Mouse (Mus musculus) left cerebral cortex, postnatal 4 days (tissue): ENCODE measurements at regions not wholly inside any gene's neighbourhood (a gene's known extent, or its start where the extent isn't known, plus 50 kb on each side); places are given as distances from the start of the nearest gene placed in this dataset.

Experiments used
- DNase-seq: peaks from one replicate; pipeline ENCODE4 v3.0.0-alpha.2; 2022
- intact Hi-C: fragments of 180-260 bp; cut with DNase I; formaldehyde crosslinking; loops from one replicate; pipeline ENCODE4 v1.15.1; 2025

DNA sequence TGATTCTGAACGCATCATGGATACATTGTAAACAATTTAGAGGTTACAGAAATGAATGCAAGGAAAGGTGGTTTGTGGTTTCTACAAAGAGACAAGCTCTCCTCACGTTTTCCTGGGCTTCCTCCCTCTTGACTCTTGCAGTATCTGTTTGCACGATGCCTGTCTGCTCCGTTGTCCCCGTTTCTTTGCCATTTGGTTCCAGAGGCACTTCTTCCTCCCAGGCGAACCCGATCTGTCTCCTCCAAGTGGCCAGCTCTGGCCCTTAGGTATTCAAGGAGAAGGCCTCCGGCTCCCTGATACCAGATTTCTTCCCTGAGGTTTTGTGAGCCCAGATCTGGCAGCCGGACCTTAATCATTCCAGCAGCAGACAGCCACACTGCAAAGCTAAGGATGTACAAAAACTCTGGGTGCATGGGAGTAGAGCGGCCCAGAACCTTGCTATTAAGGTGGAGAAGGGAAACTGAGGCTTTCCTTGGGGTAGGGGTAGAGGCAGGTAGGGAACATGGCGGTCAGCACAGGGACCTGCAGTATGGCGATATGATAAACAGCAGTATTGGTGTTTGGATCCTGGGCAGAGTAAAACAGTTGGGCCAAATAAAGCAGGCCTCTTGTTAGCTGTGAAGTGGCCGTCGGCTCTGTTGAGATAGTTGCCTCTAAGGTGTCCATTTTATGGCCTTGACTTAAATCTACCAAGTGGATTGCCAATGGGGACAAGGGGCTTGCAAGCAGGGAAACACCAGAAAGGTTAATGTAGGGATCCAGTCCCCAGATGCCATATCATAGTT is 76.0 kb upstream of the Wnt7b start:
- intact Hi-C loops: no loop called here
- DNase-seq: peak; percentile 29

DNA sequence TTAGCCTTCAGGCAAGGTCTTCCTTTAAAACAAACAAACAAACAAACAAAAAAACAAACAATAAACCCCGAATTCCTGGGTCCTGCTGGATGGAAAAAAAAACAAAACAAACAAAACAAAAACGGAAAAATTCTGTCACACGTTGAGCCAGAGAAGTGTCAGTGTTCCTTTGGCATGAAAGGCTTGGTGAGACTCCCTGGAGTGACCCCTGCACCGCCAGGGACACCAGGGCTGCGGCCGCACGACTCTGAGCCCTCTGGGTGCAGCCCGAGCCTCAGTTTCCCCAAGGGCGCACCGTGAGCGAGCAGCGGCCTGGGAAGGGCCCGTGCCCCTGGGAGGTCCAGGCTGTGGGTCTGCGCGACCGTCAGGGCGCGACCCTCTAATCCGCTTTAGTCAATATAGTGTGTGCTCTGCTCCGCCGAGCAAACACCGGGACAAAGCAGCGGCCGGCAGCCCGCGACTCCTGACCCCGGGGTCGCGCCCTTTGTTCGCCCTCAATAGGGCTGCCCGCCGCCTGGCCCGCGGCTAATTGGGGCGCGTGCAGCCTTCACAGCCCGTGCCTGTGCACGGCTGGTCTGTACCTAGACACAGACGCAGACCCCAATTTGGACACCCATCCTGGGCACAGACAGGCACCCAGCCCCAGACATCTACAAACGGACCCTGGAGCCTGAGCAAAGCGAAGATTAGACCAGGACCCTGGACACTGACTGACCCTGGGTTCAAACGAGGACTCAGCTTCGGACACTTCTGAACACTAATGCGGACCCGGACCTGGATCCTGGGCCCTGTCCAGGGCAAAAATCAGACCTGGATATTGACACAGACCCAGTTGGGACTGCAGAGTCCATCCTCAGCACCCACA is 74.0 kb upstream of the Ppara start:
- intact Hi-C loops: no loop called here
- DNase-seq: no peak

DNA sequence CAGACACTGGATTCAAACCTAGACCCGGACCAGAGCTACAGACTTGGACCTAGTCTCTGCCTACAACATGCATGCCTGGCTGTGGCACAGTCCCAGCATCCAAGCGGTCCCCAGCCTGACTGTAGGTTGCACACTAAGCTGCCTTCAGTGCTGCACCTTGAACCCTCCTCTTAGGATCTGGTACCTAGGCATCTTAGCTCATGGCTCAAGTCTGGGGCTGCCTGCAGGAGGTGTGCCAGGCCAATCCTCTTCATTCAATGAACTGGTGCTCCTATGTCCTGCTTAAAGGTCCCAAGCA is 73.4 kb upstream of the Ppara start:
- DNase-seq: no peak
- intact Hi-C loops: no loop called here

DNA sequence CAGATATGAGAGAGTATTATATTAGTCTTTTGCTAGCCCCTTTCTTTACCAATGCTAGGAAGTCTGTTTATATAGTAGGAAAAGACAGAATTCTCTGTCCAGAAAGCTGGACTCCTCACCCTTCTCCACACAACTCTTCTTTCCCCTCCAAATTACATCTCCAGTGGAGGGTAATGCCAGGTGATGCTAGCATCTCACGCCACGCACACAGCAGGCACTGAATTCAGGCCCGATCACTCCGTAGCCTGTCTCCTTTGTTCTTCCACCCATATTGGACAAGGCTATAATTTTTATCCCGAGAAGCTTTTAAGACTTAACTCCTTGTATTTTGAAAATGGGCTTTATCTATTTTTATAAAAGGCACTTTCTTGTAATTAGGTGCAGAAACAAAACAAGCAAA is 73.0 kb upstream of the Ppara start:
- intact Hi-C loops: no loop called here

DNA sequence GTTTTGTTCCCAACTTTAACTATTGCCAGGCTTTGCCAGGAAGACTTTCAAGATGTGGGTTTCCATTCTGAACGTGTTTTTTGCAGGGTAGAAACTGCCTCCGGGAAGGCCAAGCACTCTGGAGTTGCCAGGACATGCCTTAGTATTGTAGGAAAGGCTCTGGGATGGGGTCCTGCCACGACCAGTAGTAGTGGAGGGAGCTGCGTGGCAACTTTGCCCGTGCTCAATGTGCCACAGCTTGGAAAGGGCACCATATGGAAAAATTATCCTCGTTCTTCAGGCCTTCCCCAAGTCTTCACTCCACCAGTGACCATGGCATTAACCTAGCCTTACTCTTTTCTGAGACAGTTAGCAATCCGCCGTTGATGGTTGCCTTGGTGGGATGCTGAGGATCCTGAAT is 72.5 kb upstream of the Ppara start:
- intact Hi-C loops: no loop called here
- no peak for DNase-seq

More for the DNA sequence above, 73.0 kb upstream of the Ppara start:
- DNase-seq: no peak

DNA sequence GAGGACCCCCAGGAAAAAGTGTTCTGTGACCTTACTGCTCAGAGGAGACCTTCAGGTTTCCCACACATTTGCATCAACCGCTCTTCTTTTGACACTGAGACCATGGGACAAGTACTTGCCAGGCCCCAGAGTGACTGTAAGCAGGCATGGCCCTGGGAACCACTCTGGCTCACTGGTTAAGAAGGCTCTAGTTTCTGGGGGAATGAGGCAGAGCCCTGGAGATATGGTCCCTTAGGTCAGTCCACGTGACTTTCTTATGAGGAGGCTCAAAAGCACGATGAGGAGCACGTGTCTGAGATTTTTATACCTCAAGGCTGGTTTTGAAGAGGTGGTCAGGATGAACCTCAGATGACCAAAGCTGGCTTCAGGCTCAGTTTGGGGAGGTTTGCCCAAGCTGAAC is 72.1 kb upstream of the Ppara start:
- no peak for DNase-seq
- intact Hi-C loops: no loop called here

DNA sequence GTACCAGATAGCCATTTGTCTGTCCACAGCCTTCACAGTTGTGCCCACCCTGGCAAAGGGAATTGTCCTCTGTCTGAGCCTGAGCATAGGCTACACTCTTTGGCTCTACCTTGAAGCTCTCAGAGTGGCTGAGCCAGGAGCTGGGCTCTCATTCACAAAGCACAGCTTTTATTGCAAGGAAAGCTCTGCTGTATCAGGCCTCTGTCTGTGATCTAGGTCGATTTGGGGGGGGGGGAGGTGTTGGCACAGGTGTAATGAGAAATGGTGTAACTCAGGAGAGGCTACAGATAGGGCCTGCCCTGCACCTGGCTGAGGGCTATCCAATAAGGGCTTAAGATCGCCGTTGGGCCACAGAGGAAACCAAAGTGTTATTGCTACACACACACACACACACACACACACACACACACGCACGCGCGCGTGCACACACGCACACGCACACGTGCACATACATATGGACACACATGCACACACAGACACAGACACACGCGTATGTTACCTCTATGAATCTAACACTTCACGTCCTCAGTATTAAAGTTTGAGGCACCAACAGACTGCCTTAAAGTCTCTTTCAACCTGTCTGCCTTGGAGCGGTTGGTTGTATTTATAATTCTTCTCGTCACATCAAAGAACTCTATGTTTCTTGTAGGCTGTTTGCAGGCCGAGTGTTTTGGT is 70.9 kb upstream of the Ppara start:
- intact Hi-C loops: no loop called here
- DNase-seq: no peak

DNA sequence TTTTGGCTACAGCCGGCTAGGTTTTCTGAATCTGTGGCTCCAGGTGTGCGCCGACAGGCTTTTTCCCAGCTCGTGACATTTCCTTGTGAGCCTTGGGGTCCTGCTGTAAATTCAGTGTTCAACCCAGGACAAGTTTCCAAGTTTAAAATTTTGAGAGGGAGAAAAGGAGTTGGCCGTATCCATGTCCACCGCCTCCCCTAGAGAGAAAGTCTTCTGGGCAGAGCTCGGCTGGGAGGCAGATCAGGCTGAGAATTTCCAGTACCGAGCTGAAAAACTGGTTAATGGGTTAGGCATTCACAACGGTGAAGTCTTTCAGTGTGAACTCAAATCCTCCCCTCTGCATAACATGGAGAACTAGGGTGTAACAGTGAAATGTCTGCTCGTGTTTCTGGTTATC is 70.4 kb upstream of the Ppara start:
- intact Hi-C loops: no loop called here
- DNase-seq: no peak

DNA sequence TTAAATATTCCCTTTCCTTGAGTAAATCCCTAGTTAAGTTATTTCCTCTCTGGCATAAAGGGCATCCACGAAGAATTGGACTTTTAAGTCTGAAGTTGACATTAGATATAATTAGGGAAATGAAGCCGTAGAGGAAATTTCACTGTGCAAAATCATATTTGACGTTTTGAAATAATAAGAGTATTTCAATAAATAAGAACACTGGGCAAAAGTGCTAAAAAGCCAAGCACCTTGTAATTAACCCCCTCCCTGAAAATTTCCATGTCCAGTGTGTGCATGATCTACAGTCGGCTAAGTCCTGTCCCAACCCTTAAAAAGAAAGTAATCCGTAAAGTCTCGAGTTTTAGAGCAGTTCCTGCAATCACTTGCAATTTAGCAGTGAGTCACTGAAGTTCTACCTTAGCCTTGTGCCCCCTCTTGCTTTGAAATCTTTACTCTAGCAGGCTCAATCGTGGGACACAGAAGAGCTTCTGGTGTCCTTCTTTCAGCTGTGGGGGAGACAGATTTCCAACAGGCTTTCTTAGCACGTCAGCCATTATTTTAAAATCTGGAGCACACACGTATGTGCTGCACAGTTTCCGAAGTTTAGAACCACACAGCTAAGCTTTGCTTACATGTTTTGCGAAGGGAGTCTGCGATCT is 69.5 kb upstream of the Ppara start:
- intact Hi-C loops: no loop called here
- no peak for DNase-seq

DNA sequence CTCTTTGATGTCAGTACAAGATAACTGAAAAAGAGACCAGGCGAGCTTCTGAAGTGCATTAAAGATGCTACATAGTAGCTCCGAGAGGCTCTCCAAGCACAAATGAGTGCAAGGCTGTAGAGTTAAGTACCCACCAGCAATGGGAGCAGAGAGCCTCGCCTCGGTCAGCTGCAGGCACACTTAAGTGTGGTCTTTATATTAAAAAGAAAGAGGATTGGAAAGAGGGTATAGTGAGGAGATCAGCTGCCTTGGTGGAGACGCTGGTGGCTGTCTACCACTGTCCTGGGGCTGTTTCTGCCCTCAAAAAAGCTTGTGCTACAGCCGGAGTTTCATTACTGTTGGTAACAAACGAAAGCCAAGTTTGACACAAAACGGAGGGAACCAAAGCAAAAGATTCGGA is 68.3 kb upstream of the Ppara start:
- DNase-seq: peak; percentile 26
- intact Hi-C loops: no loop called here

DNA sequence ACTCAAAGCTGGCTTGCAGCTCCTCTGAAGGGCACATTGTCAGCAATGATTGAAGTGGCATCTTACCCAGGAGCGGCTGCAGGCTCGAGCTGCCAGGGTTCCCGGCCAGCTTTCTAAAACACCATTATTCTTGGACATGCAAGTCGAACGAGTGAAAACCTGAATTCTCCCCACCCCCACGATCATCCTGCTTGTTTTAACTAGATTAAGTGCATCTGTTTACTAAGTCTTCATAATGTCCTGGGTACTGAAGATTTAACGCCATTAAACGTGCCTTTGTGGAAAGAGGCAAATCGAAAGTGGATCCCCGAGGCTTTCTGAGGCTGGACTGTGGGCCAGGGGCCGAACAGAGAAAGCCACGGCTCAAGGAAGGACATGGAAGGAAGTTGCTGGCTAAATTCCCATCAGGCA is 67.4 kb upstream of the Ppara start:
- intact Hi-C loops: no loop called here

DNA sequence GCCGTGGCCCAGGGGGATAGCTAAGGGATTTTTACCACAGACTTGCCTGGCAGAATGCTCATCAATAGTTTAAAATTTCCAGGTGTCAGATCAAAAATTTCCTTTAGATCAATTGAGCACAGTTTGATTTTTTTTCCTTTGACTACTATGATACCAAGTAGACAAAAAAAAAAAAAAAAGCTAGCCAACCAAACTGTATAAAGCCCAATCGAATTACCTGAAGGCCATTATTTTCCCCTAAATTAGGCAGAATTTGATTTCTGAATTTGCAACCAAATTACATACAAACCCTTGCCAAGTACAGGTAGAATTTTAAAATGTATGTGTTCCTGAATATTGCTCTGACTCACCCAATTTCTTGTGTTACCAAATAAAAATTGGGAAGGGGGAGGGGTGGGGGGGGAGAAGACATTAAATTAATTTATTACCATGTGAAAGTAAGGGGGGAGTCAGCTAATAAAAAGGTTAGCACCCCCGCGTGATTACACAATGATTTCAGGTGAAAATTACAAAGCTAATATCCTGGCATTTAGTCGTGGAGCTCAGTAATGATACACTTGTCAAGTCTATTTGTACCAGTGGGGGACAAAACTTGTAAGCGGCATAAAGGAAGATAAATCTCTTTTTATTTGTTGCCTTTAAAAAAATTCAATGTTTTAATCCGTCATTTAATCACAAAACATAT is 66.7 kb upstream of the Ppara start:
- intact Hi-C loops: no loop called here
- DNase-seq: no peak

More for the DNA sequence above, 67.4 kb upstream of the Ppara start:
- peak; percentile 68 for DNase-seq

DNA sequence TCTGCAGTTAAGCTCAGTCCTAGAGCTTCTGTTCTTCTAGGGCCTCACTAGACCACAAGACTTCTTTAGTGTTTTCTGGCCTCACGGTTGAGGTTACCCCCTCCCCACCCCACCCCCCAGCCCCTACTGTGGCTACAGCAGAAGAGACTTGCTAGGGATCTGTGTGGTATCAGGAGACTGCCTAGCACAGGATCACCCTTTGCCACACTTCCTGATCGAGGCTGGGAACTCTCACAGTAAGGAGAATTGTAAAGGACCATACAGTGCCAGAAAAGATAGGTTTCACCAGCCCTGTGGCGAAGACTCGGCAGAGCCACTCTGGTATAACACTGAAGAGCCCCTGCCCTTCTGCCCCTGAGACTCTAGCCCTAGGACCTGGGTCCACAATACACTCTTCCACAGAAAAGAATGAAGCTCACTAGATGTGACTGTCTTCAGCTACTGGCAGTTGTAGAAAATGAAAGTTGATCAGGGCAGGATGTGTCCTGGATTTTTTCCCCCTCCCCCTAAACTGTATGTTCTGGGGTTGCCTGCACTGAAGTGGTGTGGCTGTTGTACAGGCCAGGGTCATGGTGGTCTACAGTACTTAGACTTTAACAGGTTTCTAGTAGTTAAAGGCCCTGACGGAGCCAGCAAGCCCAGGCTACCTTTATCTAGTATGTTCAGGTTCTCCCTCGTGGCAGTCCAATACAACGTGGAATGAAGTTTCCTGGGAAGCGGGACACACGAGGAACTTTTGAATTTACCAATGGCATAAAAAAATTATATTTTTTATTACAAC is 65.7 kb upstream of the Ppara start:
- no peak for DNase-seq
- intact Hi-C loops: no loop called here

DNA sequence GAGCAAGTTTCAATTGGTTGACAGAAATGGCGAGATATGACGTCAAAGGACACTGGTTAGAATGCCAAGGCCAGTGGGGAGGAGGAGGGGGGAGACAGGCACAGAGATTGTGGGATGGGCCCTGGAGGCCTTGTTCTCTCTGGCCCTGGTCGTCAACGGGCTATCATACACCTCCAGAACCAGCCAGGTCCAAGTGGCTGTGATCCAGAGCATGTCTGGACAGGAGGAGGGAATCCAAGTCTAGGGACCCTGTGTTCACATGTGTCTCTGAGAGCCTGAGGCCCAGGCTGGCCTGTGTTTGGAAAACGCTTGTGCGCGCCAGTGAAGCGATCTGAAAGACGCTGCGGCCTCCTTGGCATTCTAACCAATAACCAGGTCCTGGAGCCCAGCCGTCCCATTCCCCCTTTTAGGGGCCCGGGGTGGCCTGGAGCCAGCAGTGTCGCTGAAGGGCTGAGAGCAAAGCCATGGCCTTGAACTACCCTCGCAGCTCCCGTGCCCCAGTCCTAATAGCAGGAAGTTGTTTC is 65.1 kb upstream of the Ppara start:
- intact Hi-C loops: no loop called here
- peak; percentile 97 for DNase-seq

DNA sequence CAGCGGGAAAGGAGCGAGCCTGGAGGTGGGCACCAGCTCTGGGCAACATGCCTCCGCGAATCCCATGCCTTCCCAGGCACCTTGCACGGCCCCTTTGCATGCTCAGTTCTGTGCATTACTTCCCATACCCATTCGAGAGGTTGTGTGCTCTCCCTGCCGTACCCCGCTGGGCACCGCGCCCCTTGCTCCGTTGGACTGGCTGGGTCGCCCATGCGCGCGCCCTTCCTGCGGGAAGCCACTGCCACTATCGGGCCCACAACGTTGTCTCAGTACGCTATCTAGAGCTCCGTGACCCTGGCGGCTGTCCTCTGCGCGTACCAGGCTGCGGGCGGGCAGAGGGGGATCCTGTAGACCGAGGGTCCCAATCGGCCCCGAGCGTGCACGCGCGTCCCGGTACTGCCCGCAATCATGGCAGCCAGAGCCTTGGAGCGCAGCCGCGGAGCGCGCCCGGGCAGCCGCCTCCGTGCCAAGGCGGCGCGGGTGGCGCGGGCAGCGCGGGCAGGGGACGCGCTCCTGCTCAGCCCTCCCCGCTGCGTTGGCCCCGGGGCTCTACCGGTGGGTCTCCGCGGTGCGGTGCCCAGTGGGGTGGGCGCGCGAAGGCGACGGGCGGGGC is 64.5 kb upstream of the Ppara start:
- intact Hi-C loops: no loop called here

DNA sequence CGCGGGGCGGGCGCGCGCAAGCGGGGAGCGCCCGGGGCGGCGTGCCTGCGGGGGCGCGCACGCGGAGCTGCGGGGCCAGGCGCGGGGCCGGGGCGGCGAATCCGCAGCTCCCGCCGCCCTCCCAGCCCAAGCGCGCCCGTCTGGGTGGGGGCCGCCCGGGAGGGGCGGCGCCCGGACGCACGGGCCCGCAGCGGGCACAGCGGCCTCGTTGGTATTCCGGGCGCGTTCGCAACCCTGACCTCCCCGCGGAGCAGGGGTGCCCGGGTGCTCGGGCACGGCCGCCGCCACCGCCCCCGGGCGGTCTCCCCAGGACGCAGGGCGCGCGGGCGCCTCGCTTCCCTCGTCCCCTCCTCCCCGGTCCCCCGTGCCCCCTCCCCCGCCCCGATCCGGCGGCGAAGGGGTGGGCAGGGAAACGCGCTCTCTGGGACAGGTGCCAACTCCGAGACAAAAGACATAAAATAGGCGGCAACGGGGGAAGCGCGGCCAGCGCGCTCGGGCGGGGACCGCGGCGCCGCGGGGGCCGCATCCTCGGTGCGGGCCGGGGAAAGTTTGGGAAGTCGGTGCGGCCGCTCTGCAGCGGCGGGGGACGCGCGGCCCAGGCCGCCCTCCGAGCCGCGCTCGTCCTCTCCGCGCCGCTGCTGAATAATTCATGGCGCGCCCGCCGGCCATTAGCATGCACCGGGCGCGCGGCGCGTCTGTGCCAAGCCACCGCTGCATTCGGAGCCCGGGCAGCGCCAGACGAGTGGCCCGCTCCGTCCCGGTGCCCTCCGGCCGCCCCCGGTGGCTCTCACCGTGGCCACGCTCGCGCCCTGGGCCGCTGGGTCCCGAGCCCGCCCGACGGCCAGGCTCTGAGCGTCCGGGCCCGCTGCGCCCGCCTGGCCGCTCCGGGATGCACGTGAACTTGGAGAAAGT is 63.7 kb upstream of the Ppara start:
- intact Hi-C loops: no loop called here
- peak; percentile 96 for DNase-seq

More for the DNA sequence above, 64.5 kb upstream of the Ppara start:
- DNase-seq: peak; percentile 90

DNA sequence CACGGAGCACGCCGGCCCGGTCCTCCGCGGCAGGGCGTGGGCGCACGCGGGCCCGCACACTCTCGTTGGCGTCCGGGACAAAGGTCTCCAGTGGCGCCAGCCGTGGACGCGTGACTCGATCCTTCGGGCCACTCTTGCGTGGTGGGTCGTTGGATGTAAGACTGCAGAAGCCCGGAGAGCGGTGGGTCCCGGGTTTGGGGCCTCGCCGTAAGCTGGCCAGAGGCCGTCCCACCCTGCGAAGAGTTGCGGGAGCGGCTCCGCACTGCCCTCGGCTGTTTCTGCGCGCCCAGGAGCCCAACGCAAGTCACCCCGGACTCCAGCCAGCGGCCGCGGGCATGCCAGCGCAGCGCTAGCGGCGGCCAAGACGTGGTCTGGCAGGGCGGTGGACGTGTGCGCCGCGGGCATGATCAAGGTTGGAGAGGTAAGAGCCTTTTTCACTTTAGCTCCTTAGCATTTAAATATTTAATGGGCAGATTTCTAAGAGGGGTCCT is 63.0 kb upstream of the Ppara start:
- DNase-seq: peak; percentile 39
- intact Hi-C loops: no loop called here

DNA sequence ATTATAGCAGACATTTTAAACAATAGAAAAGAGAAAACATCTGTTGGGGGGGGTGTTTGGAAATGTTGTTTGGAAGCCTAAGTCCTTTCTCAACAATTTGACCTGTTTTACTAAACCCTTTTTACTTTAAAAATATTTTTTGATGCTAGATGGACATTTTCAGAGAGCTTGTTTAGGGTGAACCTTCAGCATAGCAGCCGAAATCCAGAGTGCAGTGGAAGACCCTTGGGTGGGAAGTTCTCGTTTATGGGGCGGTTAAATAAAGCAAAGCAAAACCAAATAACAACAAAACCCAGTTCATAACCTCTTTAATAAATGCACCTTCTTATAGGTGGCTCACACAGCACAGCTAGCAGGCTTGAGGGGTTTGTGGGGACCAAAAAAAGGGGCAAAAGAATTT is 62.4 kb upstream of the Ppara start:
- DNase-seq: no peak
- intact Hi-C loops: no loop called here
